Mouse (Mus musculus) gonadal fat pad, adult 2 months (tissue): Measurements from ENCODE around the gene Gm20481. TPM values are rescaled to one million over a fixed set of nuclear protein-coding genes. Genes with fewer than 3 reads are reported as not detected.
A peak's percentile ranks its signal among the peaks of the same experiment; 100 is the strongest.
"Not testable (repeated sequence)": the region's sequence is repeated elsewhere in the genome, so short reads cannot be mapped to it uniquely, and the experiment has no call there.

ENCODE experiments used
- DNase-seq: peaks from one replicate; pipeline ENCODE4 v3.0.0-alpha.2; 2012; ENCODE audit warnings: low read depth
- polyA plus RNA-seq: library from polyadenylated mRNA; depleted of rRNA; stranded (reverse); fragments of >200 nt; gene quantifications from 2 replicates; pipeline ENCODE4 v1.2.3, GENCODE M21; 2012

Gm20481 gene
- polyA plus RNA-seq, 1 experiment, result 0.24 TPM

DNA sequence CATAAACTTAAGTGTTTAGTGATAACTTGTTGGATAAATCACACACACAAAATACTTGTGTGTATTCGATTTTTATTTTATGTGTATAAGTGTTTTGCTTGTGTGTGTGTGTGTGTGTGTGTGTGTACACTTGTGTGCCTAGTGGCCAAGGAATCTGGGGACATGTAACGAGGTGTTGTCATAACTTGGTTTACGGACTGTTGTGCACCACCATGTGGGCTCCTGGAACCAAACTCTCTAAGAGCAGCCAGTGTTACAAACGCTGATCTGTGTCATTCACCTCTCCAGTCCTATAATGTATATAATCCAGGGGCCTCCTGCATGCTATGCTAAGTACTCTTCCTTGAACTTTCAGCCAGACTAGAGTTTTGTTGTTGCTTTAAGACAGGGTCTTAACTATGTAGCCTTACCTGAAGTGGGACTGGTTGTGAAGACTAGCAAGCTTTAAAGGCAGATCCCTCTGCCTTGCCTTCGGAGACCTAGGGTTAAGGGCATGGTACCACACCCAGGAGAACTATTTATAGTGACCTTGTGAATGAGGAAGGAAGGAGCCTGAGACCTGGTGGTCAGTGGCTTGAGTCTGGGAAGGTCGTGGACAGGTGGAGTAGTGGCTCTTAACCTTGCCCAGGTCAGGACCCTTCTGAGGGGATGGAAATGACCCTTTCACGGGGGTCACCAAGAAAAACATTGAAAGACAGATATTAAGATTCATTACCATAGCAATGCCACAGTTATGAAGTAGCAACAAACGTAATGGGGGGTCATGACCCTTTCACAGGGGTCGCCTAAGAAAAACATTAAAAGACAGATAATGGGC lies 33.5 kb downstream of the Gm20481 start:
- DNase-seq, result no peak

DNA sequence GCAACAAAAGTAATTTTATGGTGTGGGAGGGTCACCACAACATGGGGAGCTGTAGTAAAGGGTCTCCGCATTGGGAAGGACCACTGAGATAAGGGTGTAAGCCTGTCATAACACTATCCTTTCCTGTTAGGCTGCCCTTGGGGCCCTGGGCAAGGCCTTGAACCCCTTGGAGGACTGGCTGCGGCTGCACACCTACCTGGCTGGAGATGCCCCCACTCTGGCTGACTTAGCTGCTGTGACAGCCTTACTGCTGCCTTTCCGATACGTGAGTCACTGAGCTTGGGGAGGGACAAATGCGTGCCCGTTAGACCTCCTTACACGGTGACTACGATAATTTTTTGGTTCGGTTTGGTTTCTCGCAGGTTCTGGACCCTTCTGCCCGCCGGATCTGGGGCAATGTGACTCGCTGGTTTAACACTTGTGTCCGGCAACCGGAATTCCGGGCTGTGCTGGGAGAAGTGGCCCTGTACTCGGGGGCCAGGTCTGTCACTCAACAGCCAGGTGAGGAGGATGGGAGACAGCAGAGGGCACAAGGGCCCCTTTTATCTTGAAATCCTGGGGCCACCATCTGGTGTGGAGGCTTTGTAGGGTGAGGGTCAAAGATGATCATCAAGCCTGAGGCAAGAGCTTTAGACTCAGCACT lies 34.5 kb downstream of the Gm20481 start:
- DNase-seq, result no peak

DNA sequence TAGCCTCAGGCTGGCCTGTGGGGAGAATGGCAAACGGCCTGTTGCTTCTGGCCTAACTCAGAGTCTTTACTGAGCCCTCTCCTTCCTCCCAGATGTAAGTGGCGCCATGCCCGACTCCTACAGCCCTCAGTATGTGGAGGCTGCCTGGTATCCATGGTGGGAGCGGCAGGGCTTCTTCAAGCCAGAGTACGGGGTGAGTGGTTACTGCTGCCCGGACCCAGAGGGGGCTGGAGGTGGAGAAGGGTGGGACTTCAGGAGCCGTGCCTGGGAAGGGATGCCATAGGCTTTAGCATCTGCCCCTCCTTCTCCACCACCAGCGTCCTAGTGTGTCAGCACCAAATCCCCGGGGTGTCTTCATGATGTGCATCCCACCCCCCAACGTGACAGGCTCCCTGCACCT lies 35.4 kb downstream of the Gm20481 start:
- DNase-seq, result no peak

DNA sequence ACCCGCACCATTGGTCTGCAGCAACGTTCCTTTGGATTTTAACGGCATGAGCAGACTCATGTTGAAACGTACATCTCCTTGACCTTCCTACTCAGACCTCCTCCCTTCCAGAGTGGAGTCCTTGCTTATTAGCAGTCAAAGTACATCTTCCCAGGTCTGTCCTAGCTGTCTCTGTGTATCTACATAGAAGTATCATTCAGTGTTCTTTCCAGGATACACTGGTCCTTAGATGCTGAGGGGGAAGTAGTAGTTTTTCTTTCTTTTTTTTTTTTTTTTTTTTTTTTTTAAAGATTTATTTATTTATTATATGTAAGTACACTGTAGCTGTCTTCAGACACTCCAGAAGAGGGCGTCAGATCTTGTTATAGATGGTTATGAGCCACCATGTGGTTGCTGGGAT lies 36.2 kb downstream of the Gm20481 start:
- not testable (repeated sequence) for DNase-seq

DNA sequence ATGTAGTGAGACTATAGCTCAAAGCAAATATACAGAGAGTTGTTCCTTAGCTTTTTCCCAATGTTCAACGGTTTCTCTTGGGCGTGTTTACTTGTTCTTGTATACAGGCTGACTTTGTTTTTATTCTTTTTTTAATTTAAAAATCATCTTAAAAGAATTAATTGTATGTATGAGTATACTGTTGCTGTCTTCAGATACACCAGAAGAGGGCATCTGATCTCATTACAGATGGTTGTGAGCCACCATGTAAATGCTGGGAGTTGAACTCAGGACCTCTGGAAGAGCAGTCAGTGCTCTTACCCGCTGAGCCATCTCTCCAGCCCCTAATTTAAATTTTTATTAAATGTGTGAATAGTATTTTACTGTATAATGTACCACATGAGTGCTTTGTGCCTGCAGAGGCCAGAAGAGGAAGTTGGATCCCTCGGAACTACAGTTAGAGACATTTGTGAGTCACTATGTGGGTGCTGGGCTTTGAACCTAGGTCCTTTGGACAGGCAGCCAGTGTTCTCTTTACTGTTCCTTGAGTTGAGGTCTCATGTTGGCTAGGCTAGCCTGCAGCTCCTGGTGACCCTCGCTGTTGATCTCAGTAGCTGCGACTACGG lies 37.8 kb downstream of the Gm20481 start:
- no peak for DNase-seq

DNA sequence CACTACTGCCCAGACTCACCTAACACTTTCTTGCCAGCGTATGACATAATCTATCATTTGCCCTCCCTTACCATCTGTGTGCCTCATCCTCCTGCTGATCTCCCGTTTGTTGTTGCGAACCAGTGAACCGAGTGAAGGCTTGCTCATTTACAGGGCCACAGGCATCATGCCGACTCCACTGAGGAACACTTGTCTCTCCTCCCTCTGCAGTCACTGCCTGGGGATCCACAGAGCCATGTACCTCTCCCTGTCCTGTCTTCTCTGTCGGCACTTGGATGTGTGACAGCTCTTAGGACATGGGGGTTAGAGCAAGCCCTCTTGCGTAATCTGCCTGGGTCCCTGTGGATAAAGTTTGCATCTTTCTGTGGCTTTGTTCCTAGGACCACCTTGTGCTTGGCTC lies 39.9 kb downstream of the Gm20481 start:
- no peak for DNase-seq

DNA sequence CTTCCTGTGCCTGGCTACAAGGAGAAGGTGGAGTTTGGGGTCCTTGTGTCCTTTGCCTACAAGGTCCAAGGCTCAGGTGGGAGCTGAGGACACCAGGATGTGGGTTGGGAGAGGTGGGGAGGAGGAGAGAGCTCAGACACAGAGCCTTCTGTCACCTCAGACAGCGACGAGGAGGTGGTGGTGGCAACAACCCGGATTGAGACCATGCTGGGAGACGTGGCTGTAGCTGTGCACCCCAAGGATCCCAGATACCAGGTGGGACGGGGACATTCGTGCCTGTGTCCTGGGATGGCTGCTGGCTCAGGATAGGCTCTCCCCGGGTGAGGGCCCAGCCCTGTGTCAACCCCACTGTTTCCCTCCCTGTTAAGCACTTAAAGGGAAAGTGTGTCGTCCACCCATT lies 41.7 kb downstream of the Gm20481 start:
- no peak for DNase-seq

DNA sequence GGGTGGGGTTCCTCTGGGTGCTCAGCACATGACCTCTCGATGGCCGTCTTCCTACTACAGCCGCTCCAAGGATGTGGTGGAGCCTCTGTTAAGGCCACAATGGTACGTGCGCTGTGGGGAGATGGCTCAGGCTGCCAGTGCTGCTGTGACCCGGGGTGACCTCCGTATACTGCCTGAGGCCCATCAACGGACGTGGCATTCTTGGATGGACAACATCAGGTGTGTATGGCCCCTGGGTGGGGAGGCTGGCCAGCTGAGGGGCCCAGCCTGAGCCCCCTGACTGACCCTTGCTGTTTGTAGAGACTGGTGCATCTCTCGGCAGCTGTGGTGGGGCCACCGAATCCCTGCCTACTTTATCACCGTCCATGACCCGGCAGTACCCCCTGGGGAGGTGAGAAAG lies 42.7 kb downstream of the Gm20481 start:
- no peak for DNase-seq

DNA sequence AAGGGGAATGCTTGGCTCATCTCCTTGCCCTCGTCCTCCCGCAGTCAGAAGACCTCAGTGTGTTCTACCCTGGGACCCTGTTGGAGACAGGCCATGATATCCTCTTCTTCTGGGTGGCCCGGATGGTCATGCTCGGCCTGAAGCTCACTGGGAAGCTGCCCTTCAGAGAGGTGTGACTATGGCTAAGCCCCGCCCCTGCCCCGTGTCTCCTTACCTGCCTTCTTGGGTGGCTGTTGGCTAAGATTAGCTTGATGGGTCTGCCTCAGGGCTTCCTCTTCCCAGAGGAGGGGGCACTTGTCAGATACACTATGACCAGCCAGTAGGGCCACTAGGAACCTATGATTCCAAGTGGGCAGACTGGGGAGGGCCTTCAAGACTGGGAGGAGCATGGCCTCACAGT lies 43.5 kb downstream of the Gm20481 start:
- no peak for DNase-seq

DNA sequence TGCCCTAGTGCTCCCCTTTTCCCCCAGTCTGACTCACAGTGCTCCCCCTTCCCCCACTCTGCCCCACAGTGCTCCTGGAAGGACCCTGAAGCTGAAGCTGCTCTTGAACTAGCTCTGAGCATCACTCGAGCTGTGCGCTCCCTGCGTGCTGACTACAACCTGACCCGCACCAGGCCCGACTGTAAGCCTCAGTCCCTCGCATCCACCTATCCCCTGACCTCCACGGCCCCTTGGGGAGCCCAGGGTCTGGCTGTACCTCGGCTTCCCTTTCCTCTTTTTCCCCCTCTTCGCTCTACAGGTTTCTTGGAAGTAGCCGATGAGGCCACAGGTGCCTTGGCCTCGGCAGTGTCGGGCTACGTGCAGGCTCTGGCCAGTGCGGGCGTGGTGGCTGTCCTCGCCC lies 45.6 kb downstream of the Gm20481 start:
- DNase-seq, result no peak

DNA sequence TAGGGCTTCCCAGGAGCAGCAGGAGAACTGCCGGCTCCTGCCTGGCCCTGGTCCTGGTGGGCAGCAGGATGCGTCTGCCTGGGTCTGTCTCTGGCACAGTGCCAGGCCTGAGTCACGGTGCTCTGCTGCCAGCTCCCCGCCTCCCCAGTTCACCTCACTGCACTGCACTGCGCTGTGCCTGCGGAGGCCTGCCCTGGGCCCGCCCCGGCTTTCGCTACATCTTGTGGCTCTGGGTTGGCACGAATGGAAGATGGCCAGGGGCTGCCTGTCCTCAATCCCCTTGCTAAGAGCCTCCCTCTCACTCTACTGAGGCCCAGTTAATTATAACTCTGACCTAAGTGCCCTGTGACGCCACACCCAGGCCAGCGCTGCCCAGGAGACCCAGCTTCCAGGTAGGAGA lies 46.7 kb downstream of the Gm20481 start, which contains the start of gene Vwa7:
TSS of gene Vwa7 (plus strand) at position 204 of the 400 bp plus-strand sequence.
- no peak for DNase-seq

DNA sequence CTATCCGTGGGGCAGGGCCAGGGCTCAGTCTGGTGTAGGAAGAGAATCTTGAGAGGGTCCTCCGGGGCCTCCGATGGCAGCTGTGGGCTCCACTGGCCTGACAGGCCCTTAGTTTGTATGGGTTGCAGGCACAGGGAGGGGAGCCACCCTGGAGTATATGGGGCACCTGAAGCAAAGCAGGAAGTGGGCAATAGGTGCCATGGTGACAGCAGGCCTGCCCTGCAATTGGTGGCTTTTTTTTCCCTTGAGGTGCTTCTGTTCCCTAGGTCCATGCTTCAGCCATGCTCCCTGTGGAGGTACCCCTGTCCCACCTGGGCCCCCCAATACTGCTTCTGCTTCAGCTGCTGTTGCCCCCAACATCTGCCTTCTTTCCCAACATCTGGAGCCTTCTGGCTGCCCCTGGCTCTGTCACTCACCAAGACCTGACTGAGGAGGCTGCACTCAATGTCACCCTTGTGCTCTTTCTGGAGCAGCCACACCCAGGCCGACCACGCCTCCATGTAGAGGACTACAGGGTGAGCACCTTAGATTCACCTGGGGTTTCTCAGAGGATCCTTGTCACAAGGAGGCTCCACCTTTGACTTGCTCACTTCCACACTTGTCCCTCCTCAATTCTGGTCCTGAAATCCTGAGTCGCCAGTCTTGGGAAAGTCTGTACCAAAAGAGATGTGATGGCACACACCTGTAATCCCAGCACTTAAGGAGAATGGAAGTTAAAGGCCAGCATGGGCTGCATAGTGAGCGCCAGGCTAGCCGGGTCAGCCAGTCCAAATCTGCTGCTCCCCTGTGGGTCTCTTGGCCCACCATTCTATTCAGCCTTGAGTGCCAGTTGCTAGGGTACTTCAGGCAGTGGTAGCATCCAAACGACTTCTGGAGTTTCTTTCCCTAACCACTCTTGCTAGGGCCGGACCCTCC lies 47.3 kb downstream of the Gm20481 start:
- DNase-seq, result no peak

DNA sequence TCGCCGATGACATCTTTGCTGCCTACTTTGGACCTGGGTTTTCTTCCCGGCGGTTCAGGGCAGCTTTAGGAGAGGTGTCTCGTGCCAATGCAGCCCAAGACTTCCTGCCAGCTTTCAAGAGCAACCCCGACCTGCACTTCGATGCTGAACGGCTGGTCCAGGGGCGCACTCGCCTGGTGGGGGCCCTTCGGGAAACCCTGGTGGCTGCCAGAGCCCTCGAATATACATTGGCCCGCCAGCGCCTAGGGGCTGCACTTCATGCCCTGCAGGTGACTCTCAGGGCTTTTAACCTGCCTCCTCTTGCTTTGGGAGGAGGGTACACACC lies 48.0 kb downstream of the Gm20481 start:
- DNase-seq, result no peak

DNA sequence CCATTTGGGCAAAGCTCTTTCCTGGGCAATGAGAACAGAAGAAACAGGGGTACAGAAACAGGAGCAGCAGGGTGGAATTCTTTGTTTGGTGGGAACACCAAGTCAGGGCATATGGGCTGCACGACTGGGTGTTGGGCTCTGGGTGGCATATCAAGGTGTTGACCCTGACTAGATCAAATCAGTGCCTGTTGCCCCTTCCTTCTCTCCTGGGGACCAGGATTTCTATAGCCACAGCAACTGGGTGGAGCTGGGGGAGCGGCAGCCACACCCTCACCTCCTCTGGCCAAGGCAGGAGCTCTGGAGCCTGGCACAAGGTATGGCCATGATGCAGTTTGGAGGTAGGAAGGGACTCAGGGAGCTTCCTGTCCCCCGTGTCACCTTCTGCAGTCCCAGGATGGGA lies 48.5 kb downstream of the Gm20481 start:
- no peak for DNase-seq

DNA sequence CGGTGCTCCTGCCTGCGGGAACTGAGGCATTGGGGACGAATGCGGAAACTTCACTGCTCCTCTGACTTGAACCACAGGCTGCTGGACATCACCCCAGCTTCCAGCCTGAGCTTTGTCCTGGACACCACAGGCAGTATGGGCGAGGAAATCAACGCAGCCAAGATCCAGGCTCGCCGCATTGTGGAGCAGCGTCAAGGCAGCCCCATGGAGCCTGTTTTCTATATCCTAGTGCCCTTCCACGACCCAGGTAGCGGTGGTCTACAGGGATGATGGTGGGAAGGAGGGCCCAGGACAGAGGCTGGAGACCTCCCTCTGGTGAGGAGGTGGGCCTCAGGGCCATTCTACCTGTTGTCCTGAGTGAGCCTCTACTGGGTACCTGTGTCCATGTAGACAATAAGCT lies 50.2 kb downstream of the Gm20481 start:
- DNase-seq, result no peak

DNA sequence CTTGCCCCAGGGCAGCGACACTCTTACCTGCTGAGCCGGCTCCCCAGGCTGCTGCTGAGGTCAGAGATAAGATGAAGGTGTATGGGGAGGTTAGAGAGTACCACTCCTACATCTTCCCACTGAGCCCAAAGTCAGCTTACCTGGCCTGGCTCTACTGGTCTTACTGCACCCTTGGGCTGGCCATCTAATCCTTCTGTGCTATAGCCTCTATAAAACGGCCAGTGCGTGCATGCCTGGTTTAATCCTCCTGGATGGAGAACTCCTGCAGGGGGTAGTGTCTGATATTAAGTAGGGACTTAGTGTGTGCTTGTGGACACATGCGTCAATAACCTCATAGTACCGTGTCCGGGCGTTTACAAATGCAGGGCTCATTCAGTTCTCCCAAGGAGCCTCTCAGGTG lies 50.8 kb downstream of the Gm20481 start:
- DNase-seq, result peak; percentile 54

DNA sequence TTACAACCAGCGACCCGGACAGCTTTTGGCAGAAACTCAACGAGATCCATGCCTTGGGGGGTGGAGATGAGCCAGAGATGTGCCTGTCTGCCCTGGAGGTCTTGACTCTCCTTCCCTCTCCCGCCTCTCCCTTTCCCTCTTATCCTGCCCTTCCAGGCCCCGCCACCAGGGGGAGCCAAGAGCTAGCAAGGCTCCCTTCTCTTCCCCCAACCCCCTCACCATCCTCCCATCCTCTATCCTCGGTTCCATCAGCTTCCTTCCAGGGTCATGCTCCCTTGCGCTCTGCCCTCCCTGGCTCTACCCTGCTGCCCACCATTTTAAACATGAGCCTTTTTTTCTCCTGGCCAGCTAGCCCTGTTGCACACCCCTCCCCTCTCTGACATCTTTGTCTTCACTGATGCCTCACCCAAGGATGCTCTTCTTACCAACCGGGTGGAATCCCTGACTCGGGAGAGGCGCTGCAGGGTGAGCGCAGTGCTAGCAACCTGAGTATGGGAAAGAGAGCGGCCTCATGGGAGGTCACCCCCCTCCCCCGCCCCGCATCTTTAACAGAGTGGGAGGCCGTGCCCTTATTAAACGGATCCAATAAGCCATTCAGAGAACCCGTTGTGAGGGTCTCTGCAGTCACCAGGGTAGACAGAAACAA lies 51.6 kb downstream of the Gm20481 start:
- DNase-seq, result no peak
